Mouse (Mus musculus): ENCODE results near the gene 1700029H14Rik.

1700029H14Rik gene

GRCm38 (mm10) chr8:13504894-13505674 lies 57.2 kb downstream of the 1700029H14Rik start:
- no peak for DNase-seq (ENCODE audit: low spot score)

- DNase-seq (ENCODE audit: low spot score) = no peak
Measured at GRCm38 (mm10) chr8:13503936-13504606, 58.2 kb downstream of the 1700029H14Rik start.

- DNase-seq (ENCODE audit: low spot score) = no peak
Measured at GRCm38 (mm10) chr8:13501221-13501620, 61.0 kb downstream of the 1700029H14Rik start.
